Comparison of ENCODE assay signal across 31 mouse cellular contexts in the genomic region with DNA sequence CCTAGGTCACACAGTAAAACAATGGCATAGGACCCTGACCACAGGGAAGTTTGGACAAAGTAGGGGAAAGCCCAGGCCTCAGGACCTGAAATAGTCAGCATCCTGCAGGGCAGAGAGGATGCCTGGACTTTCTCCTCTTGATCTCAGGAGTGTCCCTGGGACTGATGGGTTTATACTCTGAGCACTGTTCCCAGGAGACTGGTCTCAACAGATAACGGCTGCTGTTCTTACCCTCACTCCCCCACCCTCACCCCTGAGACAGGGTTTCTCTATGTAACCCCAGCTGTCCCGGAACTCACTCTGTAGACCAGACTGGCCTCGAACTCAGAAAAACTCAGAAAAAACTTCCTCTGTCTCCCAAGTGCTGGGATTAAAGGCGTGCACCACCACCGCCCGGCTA. TPM values are rescaled to one million over a fixed set of nuclear protein-coding genes. Genes with fewer than 3 reads are reported as not detected.
"Had no signal": no experiment of that assay in that cellular context is flagged by ENCODE, and none has a peak within 500 bp of the region (broad histone marks: within the 10 kb centered on the region; RNA-seq: fewer than 3 reads in every experiment).

No protein-coding gene starts in this region.

- H3K4me2 ChIP-seq: limb, embryonic 12.5 days; limb, embryonic 13.5 days; limb, embryonic 15.5 days; liver, embryonic 15.5 days; lung, embryonic 14.5 days; lung, embryonic 15.5 days; midbrain, embryonic 11.5 days; midbrain, embryonic 12.5 days; midbrain, embryonic 13.5 days; midbrain, embryonic 15.5 days had no signal

- H3K27ac ChIP-seq: left cerebral cortex, adult 2 months; limb, embryonic 10.5 days; limb, embryonic 12.5 days; limb, embryonic 13.5 days; limb, embryonic 15.5 days; liver, embryonic 15.5 days; lung, embryonic 15.5 days; macrophage; midbrain, embryonic 10.5 days; midbrain, embryonic 12.5 days; midbrain, embryonic 13.5 days; midbrain, embryonic 15.5 days had no signal

- H3K36me3 ChIP-seq: limb, embryonic 10.5 days; limb, embryonic 12.5 days; limb, embryonic 13.5 days; limb, embryonic 15.5 days; liver, embryonic 15.5 days; lung, embryonic 15.5 days; midbrain, embryonic 10.5 days; midbrain, embryonic 12.5 days; midbrain, embryonic 13.5 days; midbrain, embryonic 15.5 days had no signal

- H3K27me3 ChIP-seq: limb, embryonic 12.5 days; limb, embryonic 15.5 days; lung, embryonic 15.5 days; midbrain, embryonic 13.5 days; midbrain, embryonic 15.5 days had no signal

- H3K4me1 ChIP-seq: limb, embryonic 12.5 days; limb, embryonic 13.5 days; lung, embryonic 15.5 days had no signal

- H3K9me3 ChIP-seq: limb, embryonic 10.5 days; limb, embryonic 12.5 days; limb, embryonic 13.5 days; limb, embryonic 15.5 days; liver, embryonic 15.5 days; lung, embryonic 15.5 days; megakaryocyte, embryonic 14.5 days; midbrain, embryonic 10.5 days; midbrain, embryonic 12.5 days; midbrain, embryonic 13.5 days; midbrain, embryonic 15.5 days had no signal

- DNase-seq: layer of hippocampus, postnatal 36 days; left cerebral cortex, postnatal 4 days; lung, adult 18-20 months; lung, adult 2 months; lung, embryonic 14.5 days; lung, postnatal 10 days; lung, postnatal 14 days; lung, postnatal 36 days; lung, postnatal 4 days; midbrain, embryonic 14.5 days had no signal

- H3K9ac ChIP-seq: limb, embryonic 12.5 days; limb, embryonic 13.5 days; limb, embryonic 15.5 days; liver, embryonic 15.5 days; lung, embryonic 14.5 days; lung, embryonic 15.5 days; midbrain, embryonic 12.5 days; midbrain, embryonic 13.5 days; midbrain, embryonic 15.5 days had no signal

- H3K4me3 ChIP-seq: left cerebral cortex, adult 2 months; limb, embryonic 10.5 days; limb, embryonic 12.5 days; limb, embryonic 13.5 days; limb, embryonic 15.5 days; liver, embryonic 15.5 days; lung, embryonic 15.5 days; midbrain, embryonic 10.5 days; midbrain, embryonic 12.5 days; midbrain, embryonic 13.5 days; midbrain, embryonic 15.5 days; myocyte had no signal

- ATAC-seq: lung, postnatal 0 days; midbrain, embryonic 13.5 days; midbrain, embryonic 15.5 days; midbrain, embryonic 16.5 days had no signal

RNA-seq across cellular contexts. Expression of a gene that starts 1.9 kb away (rescaled TPM):
- polyA plus RNA-seq: limb, embryonic 10.5 days; limb, embryonic 11.5 days; limb, embryonic 12.5 days; limb, embryonic 15.5 days; liver, embryonic 15.5 days; liver, embryonic 16.5 days; lung, embryonic 14.5 days; lung, embryonic 16.5 days; macrophage; midbrain, embryonic 10.5 days; midbrain, embryonic 11.5 days; midbrain, embryonic 12.5 days; midbrain, embryonic 14.5 days; neural tube, embryonic 11.5 days had no signal
